Mouse (Mus musculus) kidney, postnatal 25 days (tissue): Measurements from ENCODE around the gene Klhl33.
A peak's percentile ranks its signal among the peaks of the same experiment; 100 is the strongest.
"Not testable (repeated sequence)": the region's sequence is repeated elsewhere in the genome, so short reads cannot be mapped to it uniquely, and the experiment has no call there.

Source experiments
- DNase-seq, 2 experiments: peaks; one replicate each; pipeline ENCODE4 v3.0.0; 2021; ENCODE audit warnings: mixed read lengths in 2 of 2

Gene Klhl33

GRCm38 (mm10) chr14:50897374-50897765, at the start of gene Klhl33:
Gene Klhl33 (minus strand): TSS chr14:50897507.
- no peak for DNase-seq

GRCm38 (mm10) chr14:50945526-50945925, 48.2 kb upstream of the Klhl33 start:
- DNase-seq: not testable (repeated sequence)

GRCm38 (mm10) chr14:50945081-50945480, 47.8 kb upstream of the Klhl33 start:
- not testable (repeated sequence) for DNase-seq

- DNase-seq: not testable (repeated sequence)
Observed at GRCm38 (mm10) chr14:50944668-50945033, 47.3 kb upstream of the Klhl33 start.

GRCm38 (mm10) chr14:50943932-50944667, 46.8 kb upstream of the Klhl33 start, which contains the start of gene Gm49342:
Gene Gm49342 (plus strand): TSS chr14:50944517.
- peak; percentile 96 to 98 for DNase-seq

- no peak for DNase-seq
Observed at GRCm38 (mm10) chr14:50938940-50939339, 41.6 kb upstream of the Klhl33 start.

- DNase-seq: no peak
Observed at GRCm38 (mm10) chr14:50938119-50938908, 41.0 kb upstream of the Klhl33 start.

- DNase-seq: no peak
Observed at GRCm38 (mm10) chr14:50936649-50937048, 39.3 kb upstream of the Klhl33 start.

GRCm38 (mm10) chr14:50931493-50932020, 34.2 kb upstream of the Klhl33 start:
- no peak for DNase-seq

GRCm38 (mm10) chr14:50930754-50931492, 33.6 kb upstream of the Klhl33 start, which contains the start of the genes Pip4p1 and Pnp:
Gene Pip4p1 (minus strand): TSS chr14:50930856.
Gene Pnp (plus strand): TSS chr14:50931082.
- peak; percentile 99 to 100 for DNase-seq

- DNase-seq: peak; percentile 75 to 92
Observed at GRCm38 (mm10) chr14:50930377-50930753, 33.1 kb upstream of the Klhl33 start.

GRCm38 (mm10) chr14:50929951-50930350, 32.6 kb upstream of the Klhl33 start:
- no peak for DNase-seq

GRCm38 (mm10) chr14:50927366-50927765, 30.1 kb upstream of the Klhl33 start:
- DNase-seq: no peak

- DNase-seq: no peak
Observed at GRCm38 (mm10) chr14:50925111-50925920, 28.0 kb upstream of the Klhl33 start.

- DNase-seq: peak; percentile 98
Observed at GRCm38 (mm10) chr14:50924281-50925064, 27.2 kb upstream of the Klhl33 start, which contains the start of the genes Osgep and Apex1. Gene Osgep (minus strand): TSS chr14:50924893. Gene Apex1 (plus strand): TSS chr14:50924968.

GRCm38 (mm10) chr14:50923437-50923836, 26.1 kb upstream of the Klhl33 start:
- not testable (repeated sequence) for DNase-seq

GRCm38 (mm10) chr14:50911356-50911755, 14.0 kb upstream of the Klhl33 start:
- DNase-seq: no peak

- DNase-seq: no peak
Observed at GRCm38 (mm10) chr14:50908126-50908525, 10.8 kb upstream of the Klhl33 start.

- DNase-seq: not testable (repeated sequence)
Observed at GRCm38 (mm10) chr14:50905327-50905726, 8.0 kb upstream of the Klhl33 start.

- DNase-seq: no peak
Observed at GRCm38 (mm10) chr14:50904828-50905129, 7.5 kb upstream of the Klhl33 start.
